Mouse (Mus musculus): Measurements from ENCODE around the gene Kdm5a. TPM values are rescaled to one million over a fixed set of nuclear protein-coding genes. Genes with fewer than 3 reads are reported as not detected.

Gene Kdm5a
- total RNA-seq (2021), result 10 to 100 TPM; 31.4 to 33.9 TPM

DNA sequence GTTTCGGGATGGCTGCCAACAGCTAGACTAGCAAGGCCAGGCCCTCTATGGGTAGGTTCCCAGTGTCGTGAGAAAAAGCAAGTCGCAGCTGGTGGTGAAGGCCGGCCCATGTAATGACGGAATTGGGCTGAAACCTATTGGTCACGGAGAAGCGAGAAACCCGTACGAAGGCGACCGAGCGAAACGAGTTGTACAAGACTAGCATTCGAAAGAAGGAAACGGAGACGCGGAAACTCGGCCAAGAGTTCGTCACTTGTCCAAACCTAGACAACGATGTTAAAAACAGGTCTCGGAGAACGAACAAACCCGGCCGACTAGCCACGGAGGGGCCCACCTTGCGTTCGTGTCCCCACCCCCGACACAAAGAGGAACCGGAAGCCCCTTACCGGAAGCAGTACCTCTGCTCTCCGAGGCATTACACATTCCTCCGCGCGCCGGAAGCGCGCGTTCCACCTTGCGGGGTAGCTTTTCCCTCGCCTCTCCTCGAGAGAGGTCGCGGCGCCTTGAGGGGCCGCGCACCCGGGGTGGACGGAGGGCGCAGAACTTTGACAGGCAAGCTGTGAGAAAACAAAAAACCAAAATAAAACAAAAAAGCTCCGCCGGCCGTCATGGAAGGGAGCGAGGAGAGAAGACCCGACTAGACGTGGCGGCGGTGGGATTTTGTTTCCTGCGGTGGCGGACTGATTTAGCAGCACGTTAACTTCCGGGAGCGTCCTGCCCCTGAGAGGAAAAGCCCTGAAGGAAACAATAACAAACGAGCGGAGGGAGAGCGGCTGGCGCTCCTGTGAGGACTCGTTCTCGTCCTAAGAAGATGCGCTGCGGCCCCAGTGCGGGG, at the start of gene Kdm5a, which contains the start of gene Ccdc77:
TSS of gene Kdm5a (plus strand) at position 437 of the 835 bp plus-strand sequence.
TSS of gene Ccdc77 (minus strand) at position 687 of the 835 bp plus-strand sequence.
- intact Hi-C loops (cut with DNase I), result no loop called here
- peak; percentile 91 to 93 for DNase-seq

DNA sequence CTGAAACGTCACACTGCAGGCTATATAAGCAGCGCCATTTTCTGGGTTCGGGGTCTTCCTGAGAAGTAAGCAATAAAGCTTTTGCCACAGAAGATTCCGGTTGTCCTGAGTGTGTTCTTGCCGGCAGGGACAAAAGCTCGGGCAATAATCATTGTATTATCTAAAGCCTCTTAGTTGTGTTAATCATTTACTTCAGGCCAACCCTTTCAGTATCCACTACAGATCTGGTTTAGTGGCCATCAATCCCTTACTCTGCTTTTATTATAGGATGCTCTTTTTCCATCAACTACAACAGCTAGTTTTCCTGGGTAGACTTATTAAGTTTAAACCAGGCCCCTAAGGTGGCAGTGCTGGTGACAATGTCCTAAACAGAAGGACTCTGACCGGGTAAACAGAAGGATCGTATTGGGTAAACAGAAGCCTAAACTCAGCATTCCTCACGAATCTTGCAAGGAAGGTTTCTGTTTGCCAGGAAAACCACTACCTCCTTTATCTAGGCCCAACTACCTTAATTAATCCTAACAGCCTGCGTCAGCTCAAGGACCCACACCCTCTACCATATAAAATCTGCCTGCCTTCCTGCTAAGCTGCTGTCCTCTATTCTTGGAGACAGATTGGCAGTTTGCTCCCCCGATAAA, 45.5 kb upstream of the Kdm5a start:
- intact Hi-C loops (cut with DNase I), result no loop called here

DNA sequence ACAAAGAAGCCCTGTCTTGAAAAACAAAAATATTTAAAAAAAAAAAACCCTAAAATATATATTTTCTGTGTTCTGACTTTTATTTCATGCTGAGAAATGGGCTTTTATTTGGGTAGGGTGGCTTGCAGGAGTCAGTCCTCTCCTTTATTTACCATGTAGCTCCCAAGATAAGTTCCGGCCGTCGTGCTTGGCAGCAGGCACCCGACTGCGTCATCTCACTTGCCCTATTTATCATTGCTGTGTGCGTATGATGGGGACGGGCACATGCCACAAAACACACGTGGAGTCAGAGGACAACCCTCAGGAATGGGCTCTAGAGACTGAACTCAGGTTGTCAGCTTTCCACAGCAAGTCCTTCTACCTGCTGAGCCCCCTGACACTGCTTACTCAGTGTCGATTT, 44.8 kb upstream of the Kdm5a start:
- DNase-seq, result no peak
- intact Hi-C loops (cut with DNase I), result no loop called here

More for the DNA sequence above, 45.5 kb upstream of the Kdm5a start:
- DNase-seq, result no peak

DNA sequence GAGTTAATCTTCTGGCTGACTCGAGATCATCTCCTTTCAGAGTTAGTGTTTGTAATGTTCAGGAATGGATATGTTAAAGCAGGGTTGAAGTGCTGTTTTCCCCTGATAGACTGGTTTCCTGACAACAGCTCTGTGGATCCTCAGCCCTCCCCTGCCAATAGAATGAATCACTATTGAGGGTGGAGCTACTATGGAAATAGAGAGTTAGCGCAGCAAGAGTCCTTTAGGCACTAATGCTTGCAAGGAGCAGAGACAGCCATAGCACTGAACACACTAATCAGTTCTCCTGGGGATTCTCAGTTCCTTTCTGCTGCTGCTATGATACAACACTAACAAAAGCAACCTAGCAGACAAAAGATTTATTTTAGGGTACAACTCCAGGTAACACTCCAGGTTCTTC, 43.6 kb upstream of the Kdm5a start:
- intact Hi-C loops (cut with DNase I), result loop anchor here (10.0 kb wide), 2 partner anchors 526 to 826 kb away; no protein-coding TSS in a partner anchor
- DNase-seq, result no peak

DNA sequence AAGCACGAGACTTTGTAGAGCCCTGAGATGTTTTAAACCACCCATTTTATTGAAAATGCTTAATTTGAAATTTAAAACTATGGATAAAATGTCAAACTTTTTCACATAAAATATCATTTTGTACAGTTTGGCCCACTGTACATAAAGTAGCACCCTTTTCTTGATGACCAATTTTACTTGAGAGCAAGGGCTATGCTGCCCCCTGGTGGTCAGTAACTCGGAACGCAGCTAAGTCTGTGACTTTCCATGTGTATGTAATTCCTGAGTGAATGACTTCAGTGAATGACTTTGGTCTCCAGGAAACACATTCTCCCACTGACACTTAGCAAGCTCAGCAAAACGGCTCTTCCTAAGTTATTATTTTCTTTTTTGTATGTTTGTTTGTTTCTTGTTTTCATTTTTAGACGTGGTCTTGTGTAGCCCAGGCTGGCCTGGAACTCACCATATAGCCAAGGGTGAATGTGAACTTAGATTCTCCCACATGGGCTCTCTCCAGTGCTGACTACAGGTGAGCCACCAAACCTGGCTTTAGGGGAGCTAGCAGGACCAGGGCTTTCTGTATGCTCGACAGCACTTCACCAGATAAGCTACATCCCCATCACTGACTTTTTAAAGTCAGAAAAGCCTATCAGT, 39.5 kb upstream of the Kdm5a start:
- intact Hi-C loops (cut with DNase I), result loop anchor here (1.0 to 10.0 kb wide), 3 partner anchors 102 to 830 kb away; no protein-coding TSS in a partner anchor
- DNase-seq, result peak; percentile 63 to 75

DNA sequence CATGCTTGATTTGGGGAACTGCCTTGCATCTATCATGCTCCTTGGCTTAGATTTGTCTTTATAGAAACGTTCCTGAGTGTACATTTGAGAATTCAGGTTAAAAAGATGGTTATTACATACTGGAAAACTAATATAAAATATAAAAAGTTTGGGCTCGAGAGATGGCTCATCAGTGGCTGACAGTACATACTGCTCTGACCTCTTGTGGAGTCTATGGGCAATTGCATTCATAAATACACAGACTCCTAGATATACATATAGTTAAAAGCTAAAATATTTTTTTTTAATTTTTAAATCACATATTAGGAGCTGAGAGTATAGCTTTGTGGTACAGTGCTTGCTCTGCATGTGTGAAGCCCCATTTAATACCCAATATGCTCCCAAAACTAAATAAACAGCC, 31.6 kb upstream of the Kdm5a start:
- DNase-seq, result no peak
- intact Hi-C loops (cut with DNase I), result no loop called here

DNA sequence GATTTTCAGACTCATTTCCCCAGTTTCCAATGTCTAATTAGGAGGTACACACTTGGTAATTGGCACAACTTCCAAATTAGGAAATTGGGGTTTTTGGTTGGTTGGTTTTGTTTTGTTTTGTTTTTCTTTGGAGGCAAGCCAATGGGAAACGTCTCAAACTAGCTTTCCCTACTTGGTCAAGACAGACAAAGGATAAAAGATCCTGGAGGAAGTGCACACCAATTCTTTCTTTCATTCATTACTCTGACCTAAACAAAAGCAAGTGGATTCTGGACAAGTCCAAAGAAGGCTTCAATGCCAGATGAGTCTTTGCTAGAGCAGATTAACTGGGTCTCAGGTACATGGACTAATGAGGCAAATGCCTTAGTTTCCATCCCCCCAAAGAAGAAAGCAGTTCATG, 19.9 kb upstream of the Kdm5a start:
- intact Hi-C loops (cut with DNase I), result no loop called here
- DNase-seq, result no peak

DNA sequence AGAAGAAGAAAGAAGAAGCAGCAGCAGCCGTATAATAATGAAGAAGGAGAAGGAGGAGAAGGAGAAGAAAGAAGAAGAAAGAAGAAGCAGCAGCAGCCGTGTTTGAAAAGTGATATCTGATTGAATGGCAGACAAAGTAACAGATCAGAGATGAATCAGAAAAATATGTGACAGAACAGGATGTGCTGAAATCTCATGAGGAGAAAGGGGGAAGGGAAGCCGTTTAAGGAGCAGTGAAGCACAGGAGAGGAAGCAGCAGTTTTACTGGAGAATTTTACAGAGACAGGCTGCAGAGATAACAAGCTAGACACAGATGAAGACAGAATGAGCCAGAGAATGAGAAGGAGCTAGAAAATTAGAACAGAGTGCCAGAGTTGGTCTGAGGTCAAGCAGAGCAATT, 14.9 kb upstream of the Kdm5a start:
- intact Hi-C loops (cut with DNase I), result no loop called here
- DNase-seq, result no peak

DNA sequence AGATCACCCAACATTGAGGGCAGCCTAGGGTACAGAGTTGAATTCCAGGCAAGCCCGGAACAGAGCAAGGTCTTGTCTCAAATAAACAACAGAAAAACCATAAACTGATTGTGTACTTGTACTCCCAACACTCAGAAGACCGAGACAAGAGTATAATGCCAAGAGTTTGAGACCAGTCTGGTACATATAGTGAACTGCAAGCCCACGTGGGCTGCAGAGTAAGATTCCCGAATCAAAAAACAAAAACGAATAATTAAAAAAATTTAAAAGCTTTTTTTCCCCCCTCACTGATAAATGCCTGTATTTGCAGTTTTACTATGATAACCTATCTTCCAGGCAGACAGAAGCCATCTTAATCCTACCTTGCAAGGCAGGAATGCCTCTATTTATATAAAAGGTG, 7.4 kb upstream of the Kdm5a start:
- intact Hi-C loops (cut with DNase I), result no loop called here
- no peak for DNase-seq

DNA sequence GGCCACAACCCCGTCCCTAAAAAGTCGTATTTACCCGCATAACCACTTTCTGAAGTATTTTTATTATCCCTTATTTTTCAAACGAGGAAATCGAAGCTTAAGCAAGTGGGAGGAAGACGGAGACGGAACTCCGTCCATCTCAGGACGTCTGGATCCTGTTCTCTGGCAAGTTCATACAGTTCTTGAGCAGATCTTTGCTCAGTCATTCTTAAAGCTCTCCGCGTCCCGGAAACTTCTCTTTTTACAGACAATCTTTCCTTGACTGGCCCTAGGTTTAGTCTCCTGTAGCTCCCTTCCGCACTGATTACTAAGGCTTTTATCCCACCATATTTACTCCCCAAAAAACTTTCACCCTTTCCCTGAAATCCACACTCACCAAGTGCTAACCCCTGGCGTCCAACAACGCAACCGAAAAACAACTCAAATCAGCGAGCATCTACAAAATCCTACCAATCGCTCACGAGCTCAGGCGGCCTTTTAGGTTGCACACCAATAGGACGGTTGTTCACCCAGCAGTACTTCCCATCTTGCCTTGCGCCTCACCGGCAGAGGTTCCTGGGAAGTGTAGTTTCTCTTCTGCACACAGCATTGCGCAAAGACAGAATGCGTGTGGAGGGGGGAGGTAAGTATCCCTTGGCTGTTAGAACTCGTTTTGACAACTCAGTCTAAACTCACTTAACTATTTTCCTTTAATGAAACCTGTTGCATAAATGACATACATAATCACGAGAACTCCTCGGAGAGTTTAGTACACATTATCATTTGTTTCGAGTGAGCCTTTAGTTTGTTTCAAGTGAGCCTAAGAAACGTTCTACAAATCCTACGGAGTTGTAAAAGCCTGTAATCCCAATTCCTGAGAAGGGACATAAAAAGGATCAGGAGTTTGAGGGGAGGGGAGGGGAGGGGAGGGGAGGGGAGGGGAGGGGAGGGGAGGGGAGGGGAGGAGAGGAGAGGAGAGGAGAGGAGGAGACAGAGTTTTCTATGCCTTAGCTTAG, 6.7 kb upstream of the Kdm5a start:
- peak; percentile 74 to 81 for DNase-seq
- intact Hi-C loops (cut with DNase I), result no loop called here

DNA sequence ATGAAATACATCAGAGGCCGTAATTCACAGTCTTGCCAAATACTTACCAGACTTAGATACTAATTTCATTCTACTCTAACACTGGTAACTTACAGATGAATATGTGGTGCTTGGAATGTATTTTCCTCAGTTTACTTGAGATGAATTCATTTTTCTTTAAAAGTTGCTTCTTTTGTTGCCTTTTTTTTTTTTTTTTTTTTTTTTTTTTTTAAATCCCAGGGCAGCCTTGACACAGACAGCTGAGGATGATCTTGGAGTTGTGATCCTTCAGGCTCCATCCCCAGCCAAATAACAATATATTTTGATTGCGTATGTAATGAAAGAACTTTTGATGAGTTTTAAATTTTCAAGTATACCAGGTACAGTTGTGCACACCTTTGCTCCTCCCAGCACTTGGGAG, 1.8 kb upstream of the Kdm5a start:
- intact Hi-C loops (cut with DNase I), result no loop called here
- no peak for DNase-seq

DNA sequence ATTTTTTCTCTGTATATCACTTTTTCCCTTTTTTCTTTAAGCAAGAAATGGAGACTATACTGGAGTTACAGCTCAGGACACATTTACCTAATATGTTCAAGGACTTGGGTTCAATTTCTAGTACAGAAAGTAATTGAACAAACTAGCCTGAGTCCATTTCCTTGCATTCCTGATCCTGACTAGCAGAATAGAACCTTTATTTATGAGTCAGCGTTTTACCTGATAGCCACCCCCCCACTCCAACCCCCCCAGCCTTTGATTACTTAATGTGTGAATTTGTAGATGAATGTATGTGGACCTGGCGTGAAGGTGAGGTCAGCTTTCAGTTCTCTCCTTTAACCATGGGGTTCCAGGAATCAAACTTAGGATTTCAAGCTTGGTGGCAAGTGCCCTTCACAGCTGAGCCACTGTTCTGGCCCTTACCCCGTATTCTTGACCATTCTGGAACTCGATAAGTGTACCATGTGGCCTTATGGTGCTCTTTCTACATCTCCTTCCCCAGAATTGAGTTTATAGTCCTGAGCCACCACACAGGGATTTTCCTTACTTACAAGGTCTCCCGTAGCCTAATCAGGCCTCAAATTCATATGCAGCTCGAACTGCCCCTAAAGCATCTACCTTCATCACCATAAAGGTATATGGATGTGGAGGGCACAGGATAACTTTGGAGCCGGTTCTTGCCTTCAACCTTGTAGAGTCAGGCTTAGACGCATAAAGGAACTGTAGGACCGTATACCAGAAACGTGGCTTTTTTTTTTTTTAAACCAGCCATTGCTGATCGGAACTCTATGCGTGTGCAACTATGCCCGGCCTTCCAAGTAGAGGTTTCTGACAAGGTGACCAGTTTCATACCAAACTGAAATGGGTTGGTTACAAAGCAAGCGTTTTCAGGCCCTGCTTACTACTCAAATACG, 893 bp upstream of the Kdm5a start:
- DNase-seq, result no peak
- intact Hi-C loops (cut with DNase I), result no loop called here

DNA sequence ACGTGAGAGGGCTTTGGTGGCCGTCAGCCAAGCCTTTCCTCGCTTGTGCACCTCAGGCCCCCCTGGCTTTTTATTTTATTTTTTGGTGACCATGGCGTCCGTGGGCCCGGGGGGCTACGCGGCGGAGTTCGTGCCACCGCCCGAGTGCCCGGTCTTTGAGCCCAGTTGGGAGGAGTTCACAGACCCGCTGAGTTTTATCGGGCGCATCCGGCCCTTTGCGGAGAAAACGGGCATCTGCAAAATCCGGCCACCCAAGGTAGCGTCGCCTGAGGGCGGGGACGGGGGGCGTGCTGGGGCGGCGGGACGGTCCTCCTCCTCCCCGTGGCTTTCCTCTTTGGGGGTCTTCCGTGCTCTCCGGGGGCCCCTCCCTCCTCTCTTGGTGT, 590 bp downstream of the Kdm5a start:
- DNase-seq, result no peak
- intact Hi-C loops (cut with DNase I), result no loop called here

DNA sequence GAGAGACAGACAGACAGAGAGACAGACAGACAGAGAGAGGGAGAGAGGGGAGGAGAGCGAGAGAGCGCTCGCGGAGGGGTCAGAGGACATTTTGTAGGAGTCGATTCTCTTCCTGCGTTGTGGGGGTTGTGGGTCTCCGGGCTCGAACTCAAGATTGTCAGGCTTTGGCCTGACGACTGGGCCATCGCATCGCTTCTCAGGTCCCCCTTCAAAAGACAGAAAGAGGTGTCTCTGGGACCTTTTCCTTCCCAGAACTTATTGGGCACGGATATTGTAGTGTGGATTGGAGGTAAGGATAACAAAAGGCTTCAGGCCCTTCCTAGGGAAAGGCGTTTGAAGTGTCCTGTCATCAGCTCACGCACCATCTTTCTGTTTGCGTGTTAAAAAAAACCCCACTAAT, 1.1 kb downstream of the Kdm5a start:
- no peak for DNase-seq
- intact Hi-C loops (cut with DNase I), result no loop called here

DNA sequence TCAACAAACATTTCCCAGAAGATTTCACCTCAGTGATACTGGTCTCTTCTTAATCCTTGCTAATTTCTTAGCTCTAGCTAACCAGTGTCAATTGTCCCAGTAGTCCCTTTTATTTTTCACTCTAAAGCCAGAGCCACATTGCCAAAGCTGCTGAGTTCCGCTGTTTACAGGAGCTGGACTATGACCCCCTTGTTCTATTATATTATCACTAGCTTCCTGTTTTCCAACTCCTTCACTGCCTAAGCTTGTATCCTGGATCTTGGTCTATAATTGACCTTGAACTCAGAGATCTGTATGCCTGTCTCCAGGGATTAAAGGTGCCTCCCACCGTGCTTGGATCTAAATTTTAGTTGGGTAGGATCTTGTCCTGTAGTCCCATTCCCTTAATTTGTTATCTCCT, 12.8 kb downstream of the Kdm5a start:
- intact Hi-C loops (cut with DNase I), result no loop called here
- no peak for DNase-seq

DNA sequence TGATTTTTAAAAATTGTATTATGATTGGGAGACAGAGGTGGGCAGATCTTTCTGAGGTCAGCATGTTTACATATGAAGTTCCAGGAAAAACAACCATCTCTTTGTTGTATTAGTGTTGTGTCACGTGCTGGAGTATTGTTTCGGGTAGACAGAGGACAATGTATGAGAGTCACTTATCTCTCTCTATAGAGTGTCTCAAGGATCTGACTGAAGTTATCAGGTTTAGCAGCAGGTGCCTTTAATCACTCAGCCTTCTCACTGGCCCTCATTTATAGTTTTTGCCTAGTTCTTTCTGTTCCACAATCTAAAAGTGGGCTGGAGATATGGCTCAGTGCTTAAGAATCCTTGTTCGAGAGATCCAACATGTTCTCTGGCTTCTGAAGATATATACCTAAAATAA, 26.1 kb downstream of the Kdm5a start:
- no peak for DNase-seq
- intact Hi-C loops (cut with DNase I), result no loop called here

DNA sequence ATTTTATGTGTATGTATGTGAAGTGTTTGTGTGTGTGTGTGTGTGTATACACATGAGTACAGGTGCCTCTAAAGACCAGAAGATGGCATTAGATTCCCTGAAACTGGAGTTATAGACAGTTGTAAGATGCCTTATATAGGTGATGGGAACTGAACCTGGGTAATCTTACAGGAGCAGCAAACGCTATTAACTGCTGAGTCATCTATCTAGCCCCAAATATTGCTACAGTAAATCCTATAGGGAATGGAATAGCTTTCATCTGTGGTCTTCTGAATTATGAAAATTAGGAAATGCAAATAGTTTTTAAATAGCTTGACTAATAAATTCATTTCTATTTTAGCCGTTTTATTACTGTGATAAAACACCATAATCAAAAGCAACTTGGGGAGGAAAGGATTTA, 28.9 kb downstream of the Kdm5a start:
- DNase-seq, result no peak
- intact Hi-C loops (cut with DNase I), result no loop called here

DNA sequence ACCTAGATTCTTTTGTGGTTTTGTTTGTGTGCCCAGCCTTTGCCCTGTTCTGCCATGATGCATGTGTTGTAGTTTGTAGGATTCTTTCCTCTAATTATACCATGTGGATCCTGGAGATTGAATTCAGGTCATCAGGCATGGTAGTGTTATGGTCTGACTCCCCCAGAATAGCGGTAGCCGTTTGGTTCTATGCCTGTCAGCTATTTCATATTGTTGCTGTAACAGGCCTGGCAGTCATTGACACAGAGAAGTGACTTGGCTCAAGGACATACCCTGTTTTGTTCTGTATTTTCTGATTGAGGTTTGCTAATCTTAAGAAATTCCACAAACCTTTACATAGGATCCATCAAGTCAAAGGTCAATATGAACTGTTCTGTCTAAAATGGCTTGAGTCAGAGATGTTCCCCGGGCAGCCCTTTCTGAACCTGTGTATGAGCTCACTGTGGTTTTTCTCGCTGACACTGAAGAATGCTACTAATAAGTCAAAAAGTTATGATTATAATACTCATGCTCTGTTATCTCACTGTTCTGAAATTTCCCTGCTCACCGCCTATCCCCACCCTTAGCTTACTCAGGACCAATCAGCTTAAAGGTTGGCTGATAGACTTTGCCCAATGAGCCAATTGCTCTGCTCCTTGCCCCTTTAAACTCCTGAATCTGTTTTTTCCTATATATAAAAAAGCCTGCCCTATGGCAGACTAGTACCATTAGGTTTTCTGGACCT, 31.9 kb downstream of the Kdm5a start:
- intact Hi-C loops (cut with DNase I), result no loop called here
- DNase-seq, result no peak

DNA sequence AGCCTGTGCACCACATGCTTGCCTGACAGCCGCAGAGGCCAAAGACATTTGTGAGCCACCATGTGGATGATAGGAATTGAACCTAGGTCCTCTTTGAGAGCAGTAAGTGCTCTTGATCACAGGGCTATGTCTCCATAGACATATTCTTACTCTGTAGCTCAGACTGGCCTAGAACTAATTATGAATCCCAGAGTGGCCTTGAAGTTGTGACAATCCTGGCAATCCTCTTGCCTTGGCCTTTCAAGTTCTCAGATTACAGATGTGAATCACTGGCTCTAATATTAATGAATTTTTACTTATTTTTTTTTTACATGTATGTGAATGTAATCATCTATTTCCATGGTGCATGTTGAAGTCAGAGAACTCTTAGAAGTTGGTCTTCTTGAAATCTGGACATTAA, 40.0 kb downstream of the Kdm5a start:
- DNase-seq, result no peak
- intact Hi-C loops (cut with DNase I), result no loop called here
